Mouse (Mus musculus): ENCODE data around the gene Rfx5.
"Not testable (repeated sequence)": the region's sequence is repeated elsewhere in the genome, so short reads cannot be mapped to it uniquely, and the experiment has no call there.

Gene Rfx5

DNA sequence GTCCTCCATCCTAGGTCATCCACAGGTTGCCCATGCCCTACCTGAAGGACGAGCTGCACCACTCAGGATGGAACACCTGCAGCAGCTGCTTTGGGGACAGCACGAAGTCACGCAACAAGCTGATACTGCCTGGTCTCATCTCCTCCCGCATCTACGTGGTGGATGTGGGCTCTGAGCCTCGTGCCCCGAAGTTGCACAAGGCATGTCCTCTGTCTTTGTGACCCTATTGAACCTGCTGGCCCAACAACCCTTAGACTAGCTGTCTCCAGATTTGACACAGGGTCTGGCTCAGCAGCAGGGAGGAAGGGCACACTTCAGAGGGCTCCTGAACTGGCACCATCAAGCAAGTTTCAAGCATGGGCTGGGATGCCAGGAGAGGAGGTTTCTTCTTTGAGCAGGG lies 16.7 kb upstream of the Rfx5 start:
- not testable (repeated sequence) for DNase-seq

DNA sequence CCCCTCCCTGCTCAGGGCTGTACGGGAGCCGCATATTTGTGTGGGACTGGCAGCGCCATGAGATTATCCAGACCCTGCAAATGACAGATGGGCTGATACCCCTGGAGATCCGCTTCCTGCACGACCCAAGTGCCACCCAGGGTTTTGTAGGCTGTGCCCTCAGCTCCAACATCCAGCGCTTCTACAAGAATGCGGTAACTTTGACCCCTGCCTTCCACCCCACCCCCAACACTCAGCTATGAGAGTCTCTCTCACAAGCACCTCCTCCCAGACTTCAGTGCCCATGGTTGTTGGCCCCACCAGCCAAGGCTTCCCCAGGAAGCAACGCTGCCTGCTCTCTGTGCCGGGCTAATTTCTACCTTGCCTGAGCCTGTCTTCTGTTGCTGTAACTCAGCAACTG lies 13.8 kb upstream of the Rfx5 start:
- not testable (repeated sequence) for DNase-seq

DNA sequence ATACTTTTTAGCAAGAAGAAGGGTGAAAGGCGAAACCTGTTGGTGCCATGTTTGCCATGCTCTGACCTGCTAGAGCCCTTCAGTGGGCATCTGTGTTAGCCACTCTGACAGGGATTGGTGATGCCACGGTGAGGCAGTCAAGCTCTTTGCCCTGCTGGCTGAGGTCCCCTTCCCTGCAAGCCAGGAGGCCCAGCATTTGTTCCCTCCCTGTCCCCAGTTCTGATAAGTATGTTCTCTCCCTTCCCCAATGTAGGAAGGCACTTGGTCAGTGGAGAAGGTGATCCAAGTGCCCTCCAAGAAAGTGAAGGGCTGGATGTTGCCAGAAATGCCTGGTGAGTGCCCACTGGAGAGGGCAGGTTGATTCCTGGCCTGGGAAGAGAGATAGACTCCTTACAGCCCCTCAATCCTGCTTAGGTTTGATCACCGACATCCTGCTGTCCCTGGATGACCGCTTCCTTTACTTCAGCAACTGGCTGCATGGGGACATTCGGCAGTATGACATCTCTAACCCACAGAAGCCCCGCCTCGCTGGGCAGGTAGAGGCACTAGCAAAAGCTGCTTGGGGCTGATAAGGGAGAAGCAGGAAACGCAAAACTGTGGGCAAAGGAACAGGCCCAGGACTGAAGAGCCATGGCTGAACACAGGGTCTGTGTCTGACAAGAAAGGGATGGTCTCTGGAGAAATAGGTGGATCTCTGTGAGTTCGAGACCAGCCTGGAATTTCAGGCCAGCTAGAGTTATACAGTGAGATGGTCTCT lies 11.5 kb upstream of the Rfx5 start:
- DNase-seq: not testable (repeated sequence)

DNA sequence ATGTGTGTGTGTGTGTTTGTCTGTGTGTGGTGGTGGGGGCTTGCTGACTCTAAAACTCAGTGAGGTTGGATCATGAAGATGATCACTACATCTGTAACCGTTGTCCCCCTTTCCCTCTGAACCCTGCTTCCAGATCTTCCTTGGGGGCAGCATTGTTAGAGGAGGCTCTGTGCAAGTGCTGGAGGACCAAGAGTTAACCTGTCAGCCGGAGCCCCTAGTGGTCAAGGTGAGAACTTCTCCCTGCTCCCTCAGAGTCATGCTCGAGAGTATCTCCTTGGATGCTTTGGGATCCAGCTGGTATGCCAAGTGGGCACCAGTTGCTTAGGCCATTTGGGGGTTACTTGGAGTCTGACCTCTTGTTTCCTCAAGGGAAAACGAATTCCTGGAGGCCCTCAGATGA lies 10.2 kb upstream of the Rfx5 start:
- not testable (repeated sequence) for DNase-seq

DNA sequence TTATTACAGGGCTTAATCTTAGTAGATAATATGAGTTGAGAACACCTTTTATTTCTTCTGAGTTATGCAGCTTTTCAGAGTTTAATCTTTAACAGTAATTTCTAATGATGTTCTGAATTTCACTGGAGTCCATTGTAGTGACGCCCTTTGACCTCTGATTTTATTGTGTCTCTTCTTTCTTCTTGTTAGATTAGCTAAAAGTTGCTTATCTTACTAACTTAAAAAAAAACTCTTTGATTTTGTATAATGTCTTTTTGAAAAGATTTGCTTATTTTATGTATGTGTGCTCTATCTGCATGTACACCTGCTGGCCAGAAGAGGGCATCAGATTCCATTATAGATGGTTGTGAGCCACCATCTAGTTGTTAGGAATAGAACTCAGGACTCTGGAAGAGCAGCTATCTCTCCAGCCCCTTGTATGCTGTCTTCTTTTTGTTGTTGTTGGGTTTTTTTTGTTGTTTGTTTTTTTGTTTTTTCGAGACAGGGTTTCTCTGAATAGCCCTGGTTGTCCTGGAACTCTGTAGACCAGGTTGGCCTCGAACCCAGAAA lies 5.7 kb upstream of the Rfx5 start:
- DNase-seq: no peak

GRCm38 (mm10) chr3:94949645-94950044 lies 4.2 kb upstream of the Rfx5 start:
- DNase-seq: no peak

DNA sequence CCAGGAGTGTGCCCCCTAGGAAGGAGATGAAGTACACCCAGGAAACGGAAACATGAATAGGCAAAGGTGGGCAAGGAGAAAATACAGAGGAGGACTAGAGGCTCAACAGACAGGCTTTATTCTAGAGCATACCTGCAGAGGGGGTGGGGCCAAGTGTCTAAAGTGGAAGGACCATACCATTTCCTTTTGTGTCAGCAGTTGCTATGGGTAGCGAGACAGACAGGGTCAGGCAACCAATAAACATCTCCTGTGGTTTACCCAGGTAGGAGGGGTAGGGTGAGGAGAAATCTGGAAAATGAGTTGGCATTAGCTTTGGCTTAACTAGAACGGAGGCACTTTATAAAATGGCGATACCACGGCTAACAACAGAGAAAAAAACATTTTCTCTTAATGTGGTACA lies 1.1 kb upstream of the Rfx5 start:
- peak; percentile 59 for DNase-seq

DNA sequence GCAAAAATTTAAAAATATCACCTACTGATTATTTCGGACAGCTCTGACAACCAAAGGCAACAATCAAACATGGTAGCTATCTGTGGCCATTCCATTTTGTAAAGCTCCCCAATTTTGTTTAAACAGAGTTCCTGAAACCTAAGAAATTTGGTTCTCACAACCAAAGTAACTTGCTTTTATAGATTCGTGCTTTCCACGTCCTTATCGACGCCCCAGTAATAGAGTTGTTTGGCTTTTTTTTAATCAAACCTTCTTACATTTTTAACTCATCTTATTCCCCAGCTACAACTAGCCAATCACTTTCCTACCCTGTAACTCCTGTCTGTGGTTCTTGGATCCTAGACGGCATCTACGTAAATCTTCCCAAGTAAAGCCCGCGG lies 501 bp upstream of the Rfx5 start:
- DNase-seq: no peak

GRCm38 (mm10) chr3:94958295-94958694 lies 4.4 kb downstream of the Rfx5 start:
- no peak for DNase-seq

DNA sequence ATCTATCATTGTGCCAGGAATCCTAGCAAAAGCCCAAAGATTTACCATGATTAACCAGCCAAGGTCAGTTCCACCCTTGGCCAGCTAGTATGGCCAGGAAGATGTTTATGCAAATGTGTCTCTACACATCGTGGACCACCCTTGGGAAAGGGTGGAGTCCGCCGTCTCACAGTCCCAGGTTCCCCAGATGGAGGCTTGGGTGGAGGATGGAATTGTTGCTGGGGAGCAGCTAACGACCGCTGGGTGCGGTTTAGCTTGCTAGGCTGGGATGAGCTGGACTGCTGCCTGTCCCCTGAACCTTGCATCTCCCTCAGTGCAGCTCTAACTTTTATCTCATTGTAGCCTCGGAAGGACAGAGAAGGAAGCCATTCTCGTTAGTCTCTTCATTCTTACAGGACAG lies 6.0 kb downstream of the Rfx5 start:
- no peak for DNase-seq

DNA sequence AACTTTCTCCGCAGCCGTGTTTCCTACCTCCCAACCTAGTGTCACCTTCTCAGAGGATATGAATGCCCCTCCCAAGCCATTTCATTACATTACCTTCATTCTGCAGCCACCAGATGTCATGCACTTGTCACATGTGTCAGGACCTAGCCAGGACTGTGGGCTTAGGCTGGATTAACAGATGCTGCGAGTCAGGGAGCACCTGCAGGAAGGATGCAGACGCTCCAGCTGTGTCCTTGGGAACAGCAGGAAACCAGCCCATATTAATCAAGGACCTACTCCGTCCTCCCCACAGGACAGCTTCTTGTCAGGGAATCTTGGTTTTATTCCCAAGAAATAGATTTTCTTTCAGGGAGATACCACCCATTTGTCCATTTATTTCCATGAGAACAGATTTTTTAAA lies 6.4 kb downstream of the Rfx5 start:
- DNase-seq: no peak

DNA sequence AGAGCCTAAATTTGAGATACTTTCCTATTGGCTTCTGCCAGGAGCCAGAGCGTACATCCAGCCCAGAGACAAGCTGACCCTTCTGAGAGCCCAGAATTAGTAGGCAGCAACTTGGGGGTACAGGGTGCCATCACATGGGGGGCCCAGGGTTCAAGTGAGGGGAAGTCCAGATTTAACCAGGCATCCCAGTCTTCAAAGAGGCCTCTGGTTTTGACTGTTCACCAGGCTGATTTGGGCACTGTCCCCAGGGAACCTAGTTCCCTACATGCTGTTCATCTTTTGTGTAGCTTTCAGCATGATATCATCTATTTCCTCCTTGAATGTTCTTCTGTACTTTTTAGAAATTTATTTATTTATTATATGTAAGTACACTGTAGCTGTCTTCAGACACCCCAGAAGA lies 11.1 kb downstream of the Rfx5 start:
- DNase-seq: no peak

DNA sequence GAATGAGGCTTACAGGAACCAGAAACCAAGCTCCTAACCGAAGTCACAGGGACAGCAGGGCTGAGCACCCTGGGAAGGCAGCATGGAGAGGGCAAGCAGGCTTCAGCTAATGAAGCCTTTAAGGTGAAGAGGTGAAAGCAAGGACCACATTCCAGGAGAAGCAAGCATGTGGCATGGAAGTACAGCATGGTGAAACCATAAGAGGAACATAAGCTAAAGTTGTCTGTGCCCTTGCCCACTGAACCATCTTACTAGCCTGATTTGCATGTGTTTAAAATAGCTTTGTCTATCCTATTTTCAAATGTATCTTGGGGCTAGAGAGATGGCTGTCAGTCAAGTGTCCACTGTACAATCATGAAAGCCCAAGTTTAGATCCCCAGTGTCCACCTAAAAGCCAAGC lies 12.0 kb downstream of the Rfx5 start:
- no peak for DNase-seq

DNA sequence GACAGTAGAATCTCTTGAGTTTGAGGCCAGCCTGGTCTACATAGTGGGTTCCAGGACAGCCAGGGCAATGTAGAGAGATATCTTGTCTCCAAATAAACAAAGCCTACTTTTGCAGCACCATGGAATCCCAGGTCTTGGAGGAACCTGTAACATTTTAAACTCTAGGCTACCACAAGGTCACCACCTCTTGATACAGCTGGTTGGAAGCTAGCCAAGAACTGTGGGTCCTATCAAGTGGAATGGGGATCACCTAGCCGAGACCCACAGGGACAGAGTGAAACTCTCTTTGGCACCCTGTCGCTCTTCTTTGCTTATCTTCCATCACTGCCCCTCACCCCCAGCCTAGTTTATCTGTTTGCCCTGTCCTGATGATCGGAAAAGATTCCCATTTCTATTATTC lies 18.7 kb downstream of the Rfx5 start:
- DNase-seq: no peak

DNA sequence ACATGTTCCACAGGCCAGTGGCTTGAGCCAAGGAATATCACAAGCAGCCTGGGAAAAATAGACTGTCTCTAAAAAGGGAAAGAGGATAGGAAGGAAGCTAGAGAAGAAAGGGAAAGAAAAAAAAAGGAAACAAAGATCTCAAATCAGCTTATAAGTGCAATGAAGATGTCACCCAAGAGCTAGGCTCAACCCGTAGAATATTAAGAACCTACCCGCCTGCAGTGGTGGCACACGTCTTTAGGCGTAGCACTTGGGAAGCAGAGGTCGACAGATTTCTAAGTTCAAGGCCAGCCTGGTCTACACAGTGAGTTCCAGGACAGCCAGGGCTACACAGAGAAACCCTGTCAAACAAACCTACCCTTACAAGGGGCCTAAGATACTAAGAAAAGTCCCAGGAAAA lies 19.7 kb downstream of the Rfx5 start:
- no peak for DNase-seq

GRCm38 (mm10) chr3:94974026-94974527 lies 20.2 kb downstream of the Rfx5 start:
- DNase-seq: no peak

DNA sequence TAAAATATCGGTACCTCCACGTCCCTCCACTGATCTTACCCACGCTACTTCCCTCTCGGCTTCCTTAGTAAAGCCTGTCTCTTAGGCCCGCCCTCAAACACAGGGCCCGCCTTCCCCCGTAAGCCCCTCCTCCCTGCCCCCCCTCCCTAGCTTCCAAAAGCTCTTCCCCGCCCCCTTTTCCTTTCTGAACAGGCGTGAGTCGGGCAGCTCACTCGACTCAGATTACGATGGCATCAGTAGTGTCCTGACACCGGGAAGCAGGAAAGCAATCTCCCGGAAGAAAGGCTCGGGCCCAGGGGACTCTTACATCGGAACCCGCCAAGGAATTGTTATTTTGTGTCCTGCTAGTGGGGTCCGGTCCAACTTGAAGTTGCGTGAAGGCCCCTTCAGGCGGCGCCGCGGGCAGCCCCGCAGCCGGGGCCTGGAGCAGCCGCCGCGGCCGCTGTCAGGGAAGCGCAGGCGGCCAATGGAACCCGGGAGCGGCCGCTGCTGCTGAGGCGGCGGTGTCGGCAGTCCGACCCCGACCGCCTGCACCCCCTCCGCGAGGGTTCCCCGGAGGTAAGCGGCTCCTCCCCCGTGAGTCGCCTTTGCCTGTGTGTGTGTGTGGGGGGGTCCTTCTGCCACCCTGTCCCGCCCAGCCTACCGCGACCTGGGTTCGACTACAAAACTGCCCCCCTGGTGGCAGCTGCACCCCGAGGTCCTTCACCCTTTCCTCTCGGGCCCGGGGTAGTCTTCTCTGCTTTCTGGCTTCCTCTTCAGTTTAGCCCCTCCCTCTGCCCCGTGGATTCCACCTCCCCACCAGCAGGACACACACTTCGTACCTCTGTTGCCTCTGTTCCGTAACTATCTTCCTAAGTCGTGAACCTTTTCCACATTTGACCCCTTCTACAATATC lies 20.9 kb downstream of the Rfx5 start, which contains the start of gene Pi4kb:
TSS of gene Pi4kb (plus strand) at position 204 of the 895 bp plus-strand sequence.
- DNase-seq: peak; percentile 88

DNA sequence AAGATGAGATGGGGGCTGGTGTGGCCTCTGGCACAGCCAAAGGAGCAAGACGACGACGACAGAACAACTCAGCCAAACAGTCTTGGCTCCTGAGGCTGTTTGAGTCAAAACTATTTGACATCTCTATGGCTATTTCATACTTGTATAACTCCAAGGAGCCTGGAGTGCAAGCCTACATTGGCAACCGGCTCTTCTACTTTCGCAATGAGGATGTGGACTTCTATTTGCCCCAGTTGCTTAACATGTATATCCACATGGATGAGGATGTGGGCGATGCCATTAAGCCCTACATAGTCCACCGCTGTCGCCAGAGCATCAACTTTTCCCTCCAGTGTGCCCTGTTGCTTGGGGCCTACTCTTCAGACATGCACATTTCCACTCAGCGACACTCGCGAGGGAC lies 30.4 kb downstream of the Rfx5 start:
- DNase-seq: no peak

DNA sequence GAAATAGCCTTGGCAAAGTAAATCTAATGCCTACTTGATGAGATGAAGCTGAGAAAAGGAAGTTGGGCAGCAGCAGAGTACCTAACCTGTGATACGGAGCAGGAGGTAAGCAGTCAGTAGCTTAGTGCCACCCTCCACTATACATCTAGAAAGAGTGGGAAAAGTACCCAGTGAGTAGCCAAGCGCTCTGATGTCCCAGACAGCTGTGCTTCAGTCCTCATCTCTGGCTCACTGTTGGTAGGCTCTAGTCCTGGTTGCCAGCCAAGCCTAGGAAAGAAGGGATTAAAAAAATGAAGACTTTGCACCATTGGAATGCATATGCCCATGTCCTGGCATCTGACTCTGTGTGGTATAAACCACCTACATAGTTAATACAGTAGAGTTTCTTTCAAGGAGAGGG lies 31.6 kb downstream of the Rfx5 start:
- no peak for DNase-seq

DNA sequence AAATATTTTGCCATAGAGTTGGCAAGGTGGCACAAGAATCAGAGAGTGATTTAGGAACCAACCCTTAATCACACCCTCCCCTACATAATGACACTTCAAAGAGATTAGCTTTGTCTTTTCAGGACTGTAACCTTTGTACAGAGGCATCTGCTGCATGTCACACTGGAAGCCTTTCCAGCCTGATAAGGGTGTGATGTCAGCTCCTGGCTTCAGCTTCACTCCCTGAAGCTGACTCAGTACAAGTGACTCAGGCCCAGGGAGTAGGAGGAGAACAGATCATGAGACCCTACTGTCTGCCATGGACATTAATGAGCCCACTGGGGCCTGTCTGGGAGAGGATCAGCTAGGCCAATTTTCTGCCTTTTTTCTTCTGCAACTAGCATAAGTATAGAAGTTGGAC lies 33.7 kb downstream of the Rfx5 start:
- no peak for DNase-seq

DNA sequence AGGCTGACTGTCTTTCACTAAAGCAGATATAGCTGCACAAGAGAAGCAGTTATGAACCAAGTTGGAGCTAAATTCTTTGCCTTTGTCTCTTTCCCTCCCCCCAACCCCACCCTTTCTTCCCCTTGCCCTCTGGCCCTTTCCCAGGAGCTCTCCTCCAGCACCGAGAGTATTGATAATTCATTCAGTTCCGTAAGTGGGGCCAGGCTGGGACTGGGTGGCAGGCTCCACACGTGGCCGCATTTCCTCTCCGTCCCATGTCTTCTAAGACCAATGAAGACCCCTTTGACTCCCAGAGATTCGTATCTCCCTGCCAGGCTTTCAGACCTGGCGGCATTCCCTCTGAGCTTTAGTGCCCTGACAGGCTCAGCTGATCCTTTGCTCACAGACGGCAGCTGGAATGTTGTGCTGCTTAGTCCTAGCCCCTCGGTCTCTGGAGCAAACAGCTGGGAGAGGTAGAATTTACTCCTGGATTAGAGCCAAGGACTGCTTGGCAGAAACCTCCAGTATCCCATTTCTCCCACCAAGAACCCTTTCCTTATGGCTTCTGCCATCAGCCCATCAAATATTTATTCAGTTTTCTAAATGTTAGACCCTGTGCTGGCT lies 35.4 kb downstream of the Rfx5 start:
- no peak for DNase-seq

- peak; percentile 86 for DNase-seq
These were observed 43.1 kb downstream of the Rfx5 start for GRCm38 (mm10) chr3:94996946-94997345.

DNA sequence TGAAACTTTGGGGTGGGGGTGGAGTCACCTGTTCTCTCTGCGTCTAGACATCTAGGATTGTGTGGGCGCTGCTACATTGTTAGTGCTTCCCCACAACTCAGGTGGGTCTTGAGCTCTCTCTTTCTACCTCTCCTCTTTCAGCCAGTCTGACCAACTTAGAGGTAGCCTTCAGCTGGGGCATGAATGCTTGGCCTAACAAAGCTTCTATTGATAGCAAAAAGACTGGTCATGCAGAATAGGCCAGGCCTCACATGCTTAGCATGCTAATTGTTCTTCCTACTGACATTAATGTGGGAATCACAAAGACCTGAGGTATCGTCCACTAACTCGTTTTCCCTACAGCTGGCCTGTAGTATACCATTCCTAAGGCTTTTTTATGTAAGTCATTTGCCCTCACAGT lies 48.7 kb downstream of the Rfx5 start:
- no peak for DNase-seq

All from thymus, postnatal 25 days (tissue).